Mouse (Mus musculus) hindbrain, embryonic 14.5 days (tissue): ENCODE data around the gene Ankrd10. TPM values are rescaled to one million over a fixed set of nuclear protein-coding genes. Genes with fewer than 3 reads are reported as not detected.

Experiments
- ATAC-seq: fragments of 200-750 bp; cut with Nextera tagmentation; 2 replicates; pipeline ENCODE4 v1.8.0; 2017; ENCODE audit warnings: moderate number of reproducible peaks, mild to moderate bottlenecking, moderate TSS enrichment, moderate library complexity; ENCODE audit not compliant: low FRiP score
- DNase-seq: peaks from one replicate; pipeline ENCODE4 v3.0.0-alpha.2; 2015; ENCODE audit warnings: low spot score
- H3K27ac ChIP-seq: fragments of 300-500 bp; sonication (generic); 2 replicates; pipeline ENCODE4 v1.5.1; 2014; ENCODE audit warnings: mild to moderate bottlenecking, moderate library complexity
- H3K27me3 ChIP-seq: fragments of 300-500 bp; sonication (generic); 2 replicates; pipeline ENCODE4 v1.6.1; 2014; ENCODE audit warnings: mild to moderate bottlenecking, low read length, mixed read lengths; ENCODE audit not compliant: control insufficient read depth, insufficient read depth
- H3K36me3 ChIP-seq: fragments of 300-500 bp; sonication (generic); replicated peaks from 2 replicates; pipeline ENCODE4 v1.6.1; 2014; ENCODE audit not compliant: control insufficient read depth, insufficient read depth
- H3K4me1 ChIP-seq: fragments of 300-500 bp; sonication (generic); replicated peaks from 2 replicates; pipeline ENCODE4 v1.6.1; 2014; ENCODE audit warnings: antibody characterized with exemption, low read length, mixed read lengths; ENCODE audit not compliant: control insufficient read depth, insufficient read depth
- H3K4me2 ChIP-seq: fragments of 300-500 bp; sonication (generic); replicated peaks from 2 replicates; pipeline ENCODE4 v1.6.1; 2014; ENCODE audit warnings: mild to moderate bottlenecking, moderate library complexity
- H3K4me3 ChIP-seq: fragments of 300-500 bp; sonication (generic); replicated peaks from 2 replicates; pipeline ENCODE4 v1.5.1; 2014; ENCODE audit warnings: mild to moderate bottlenecking, low read length
- H3K9ac ChIP-seq: fragments of 300-500 bp; sonication (generic); 2 replicates; pipeline ENCODE4 v1.6.1; 2014
- H3K9me3 ChIP-seq: fragments of 300-500 bp; sonication (generic); 2 replicates; pipeline ENCODE4 v1.6.1; 2016; ENCODE audit warnings: low read length; ENCODE audit not compliant: control insufficient read depth
- WGBS: fragments of 180-500 bp; shearing (Covaris S2); extraction: QIAGEN DNeasy Blood & Tissue Kit; methylation state at CpG from one replicate; pipeline ENCODE4 v1.1.7; 2014; 5-methylcytosine and 5-hydroxymethylcytosine counted together
- polyA plus RNA-seq: library from polyadenylated mRNA; unstranded; fragments of >200 nt; fragmentation: Nextera tagmentation; extraction: Ambion mirVana; gene quantifications from 2 replicates; pipeline ENCODE4 v1.2.1, GENCODE M21; 2014

Ankrd10 gene
- polyA plus RNA-seq, 1 experiment from 2014 or later, result 84.6 TPM

GRCm38 (mm10) chr8:11591837-11592236 lies 43.7 kb downstream of the Ankrd10 start:
- no peaks in the 10 kb centered on the region for H3K4me1 ChIP-seq
- no peaks in the 10 kb centered on the region for H3K27me3 ChIP-seq
- no peak for DNase-seq

DNA sequence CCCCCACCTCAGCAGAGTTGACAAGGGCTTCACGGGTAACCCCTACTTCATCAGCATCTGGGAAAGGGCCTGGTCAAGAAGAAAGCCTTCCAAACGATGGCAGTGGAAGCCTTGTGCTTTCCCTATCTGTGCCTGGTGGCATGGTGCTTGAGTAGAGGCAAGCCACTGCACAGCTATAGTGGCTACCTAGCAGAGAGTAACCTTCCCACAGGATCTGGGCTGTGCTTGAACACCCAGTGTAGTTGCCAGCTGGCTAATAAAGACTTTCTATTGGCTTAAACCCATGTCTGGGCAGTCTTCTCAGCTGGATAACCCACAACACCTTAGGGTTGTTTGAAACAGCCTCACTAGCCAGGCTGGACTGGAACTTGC lies 49.2 kb downstream of the Ankrd10 start:
- H3K4me3 ChIP-seq, result no peak overlapping the region
- WGBS, result 85% methylated on average over 2 of the region's 2 CpGs
- H3K27me3 ChIP-seq, result no peaks in the 10 kb centered on the region
- no peak overlapping the region for H3K27ac ChIP-seq
- no peak overlapping the region for H3K4me2 ChIP-seq
- H3K4me1 ChIP-seq, result no peaks in the 10 kb centered on the region
- no peaks in the 10 kb centered on the region for H3K9me3 ChIP-seq
- no peak for DNase-seq
- H3K36me3 ChIP-seq, result no peaks in the 10 kb centered on the region
- no peak overlapping the region for H3K9ac ChIP-seq
- ATAC-seq, result no peak

More at GRCm38 (mm10) chr8:11591837-11592236, 43.7 kb downstream of the Ankrd10 start:
- no peak for ATAC-seq
- Histone ChIP-seq H3K9ac (no peak overlapping the region), H3K36me3 (no peaks in the 10 kb centered on the region), H3K4me2 (no peak overlapping the region), H3K27ac (no peak overlapping the region), H3K9me3 (no peaks in the 10 kb centered on the region), H3K4me3 (no peak overlapping the region)
- WGBS, result 81% methylated on average over 4 of the region's 4 CpGs

GRCm38 (mm10) chr8:11585513-11586373 lies 49.8 kb downstream of the Ankrd10 start:
- no peak overlapping the region for H3K27ac ChIP-seq
- no peak overlapping the region for H3K9ac ChIP-seq
- ATAC-seq, result no peak
- H3K4me2 ChIP-seq, result no peak overlapping the region
- no peaks in the 10 kb centered on the region for H3K9me3 ChIP-seq
- no peak overlapping the region for H3K4me3 ChIP-seq
- H3K36me3 ChIP-seq, result no peaks in the 10 kb centered on the region
- 89% methylated on average over 21 of the region's 21 CpGs for WGBS
- H3K4me1 ChIP-seq, result no peaks in the 10 kb centered on the region
- no peak for DNase-seq
- H3K27me3 ChIP-seq, result no peaks in the 10 kb centered on the region

DNA sequence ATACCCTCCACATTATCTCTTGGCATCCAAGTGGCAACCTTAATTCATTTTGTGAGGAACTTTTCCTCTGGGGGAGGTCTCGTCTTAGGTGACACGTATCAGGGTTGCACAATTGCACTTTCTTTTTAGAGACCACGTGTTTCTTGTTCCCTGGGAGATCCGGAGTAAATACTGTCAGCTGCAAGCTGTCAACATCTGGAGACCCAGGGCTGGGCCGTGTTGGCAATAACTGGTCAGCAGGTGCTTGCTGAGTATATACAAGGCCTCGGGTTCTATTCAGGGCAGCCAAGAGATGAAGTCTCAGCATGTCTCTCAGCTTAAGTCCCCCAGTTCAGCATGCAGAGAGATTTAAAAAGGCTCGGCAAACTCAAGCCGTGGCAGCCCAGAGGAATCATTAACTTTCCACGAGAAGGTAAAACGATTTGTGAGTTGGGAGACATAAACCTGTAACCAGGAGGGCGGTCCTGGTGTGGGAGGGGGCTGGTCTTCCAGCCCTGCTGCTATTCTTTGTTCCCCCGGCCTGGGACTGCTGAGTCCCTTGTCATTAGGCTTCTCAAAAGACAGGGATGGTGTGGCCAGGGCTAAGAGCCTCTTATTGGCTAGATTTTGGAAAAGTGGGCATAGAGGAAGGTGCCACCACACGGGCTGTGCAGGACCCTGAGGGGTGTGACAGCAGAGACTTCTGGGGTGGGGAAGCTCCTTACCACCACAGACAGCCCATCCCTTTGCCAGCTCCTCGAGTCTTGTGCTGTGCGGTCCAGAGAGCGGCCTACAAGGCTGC lies 59.8 kb downstream of the Ankrd10 start:
- no peaks in the 10 kb centered on the region for H3K4me1 ChIP-seq
- H3K9me3 ChIP-seq, result no peaks in the 10 kb centered on the region
- no peaks in the 10 kb centered on the region for H3K36me3 ChIP-seq
- H3K27me3 ChIP-seq, result no peaks in the 10 kb centered on the region
- 61% methylated on average over 16 of the region's 16 CpGs for WGBS
- H3K9ac ChIP-seq, result no peak overlapping the region
- H3K4me2 ChIP-seq, result no peak overlapping the region
- DNase-seq, result no peak
- no peak overlapping the region for H3K27ac ChIP-seq
- H3K4me3 ChIP-seq, result no peak overlapping the region
- no peak for ATAC-seq

DNA sequence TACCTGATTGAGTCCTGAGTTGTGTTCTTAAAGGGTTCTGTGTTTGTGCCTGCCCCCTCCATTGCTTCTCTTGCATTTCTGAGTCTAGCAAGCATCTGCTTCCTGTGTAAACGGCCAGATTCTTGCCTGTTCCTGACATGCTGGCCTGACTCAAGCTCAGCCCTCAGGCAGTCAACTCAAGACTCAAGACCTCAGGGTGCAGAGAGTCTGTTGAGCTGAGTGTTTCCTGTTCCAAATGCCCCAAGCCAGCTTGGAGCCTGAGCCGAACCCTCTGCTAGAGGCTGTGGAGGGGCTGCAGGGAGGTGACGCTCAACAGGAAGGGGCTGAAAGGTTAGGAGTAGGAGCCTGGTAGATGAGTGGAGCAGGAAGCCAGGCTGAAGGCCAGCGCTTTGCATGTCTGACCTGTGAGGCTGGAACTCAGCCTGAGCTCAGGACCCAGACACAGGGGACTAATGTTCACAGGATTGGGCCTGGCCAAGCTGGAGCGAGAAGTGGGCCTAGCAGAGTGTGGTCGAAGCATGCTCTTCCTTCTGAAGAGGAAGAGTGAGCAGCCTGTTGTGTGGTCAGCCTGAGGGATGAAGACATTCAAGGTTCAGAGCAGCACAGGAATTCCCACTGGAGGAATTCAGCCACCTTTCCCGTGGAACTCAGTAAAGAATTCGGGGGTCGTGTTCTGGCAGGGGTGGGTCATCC lies 60.5 kb downstream of the Ankrd10 start:
- 79% methylated on average over 9 of the region's 9 CpGs for whole genome bisulfite sequencing
- no peak overlapping the region for H3K27ac ChIP-seq
- H3K4me3 ChIP-seq, result no peak overlapping the region
- no peaks in the 10 kb centered on the region for H3K27me3 ChIP-seq
- H3K4me2 ChIP-seq, result no peak overlapping the region
- H3K9me3 ChIP-seq, result no peaks in the 10 kb centered on the region
- H3K36me3 ChIP-seq, result no peaks in the 10 kb centered on the region
- no peaks in the 10 kb centered on the region for H3K4me1 ChIP-seq
- ATAC-seq (no peak), DNase-seq (no peak)
- H3K9ac ChIP-seq, result no peak overlapping the region

- H3K4me2 ChIP-seq, result no peak overlapping the region
- no peak overlapping the region for H3K4me3 ChIP-seq
- H3K4me1 ChIP-seq, result no peaks in the 10 kb centered on the region
- H3K27me3 ChIP-seq, result no peaks in the 10 kb centered on the region
- ATAC-seq, result no peak
- DNase-seq, result no peak
- no peaks in the 10 kb centered on the region; the same call in 1 of the 2 replicates for H3K36me3 ChIP-seq
- H3K9ac ChIP-seq, result no peak overlapping the region
- 76% methylated on average over 6 of the region's 6 CpGs for WGBS
- no peaks in the 10 kb centered on the region for H3K9me3 ChIP-seq
- H3K27ac ChIP-seq, result no peak overlapping the region
Measured at GRCm38 (mm10) chr8:11572428-11572827, 63.1 kb downstream of the Ankrd10 start.

DNA sequence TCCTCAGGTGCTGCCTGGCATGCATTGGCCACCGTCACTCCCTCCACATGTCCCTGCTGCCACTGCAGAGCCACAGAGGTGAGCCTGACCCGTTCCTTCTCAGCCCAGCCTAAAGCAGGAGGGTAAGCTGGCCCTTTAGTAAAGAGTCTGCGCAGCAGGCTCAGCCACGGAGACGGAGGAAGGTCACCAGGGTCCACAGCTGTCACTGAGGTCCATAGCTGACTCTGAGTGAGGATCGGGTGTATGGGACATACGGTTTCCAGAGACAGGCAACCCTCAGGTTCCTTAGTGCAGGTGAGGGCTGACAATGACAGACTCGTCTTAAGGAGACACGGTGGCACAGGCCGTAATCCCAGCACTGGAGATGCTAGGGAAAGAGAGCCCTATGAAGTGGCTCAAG lies 63.6 kb downstream of the Ankrd10 start:
- H3K9ac ChIP-seq, result no peak overlapping the region
- no peaks in the 10 kb centered on the region for H3K9me3 ChIP-seq
- WGBS, result 91% methylated on average over 10 of the region's 10 CpGs
- DNase-seq (no peak), ATAC-seq (no peak)
- H3K4me1 ChIP-seq, result no peaks in the 10 kb centered on the region
- no peaks in the 10 kb centered on the region for H3K27me3 ChIP-seq
- H3K36me3 ChIP-seq, result peaks cover 2% of the 10 kb centered on the region
- H3K4me2 ChIP-seq, result no peak overlapping the region
- no peak overlapping the region for H3K4me3 ChIP-seq
- H3K27ac ChIP-seq, result no peak overlapping the region

GRCm38 (mm10) chr8:11570742-11571141 lies 64.8 kb downstream of the Ankrd10 start:
- ATAC-seq (no peak), DNase-seq (no peak)
- Histone ChIP-seq H3K4me1 (no peaks in the 10 kb centered on the region), H3K27me3 (no peaks in the 10 kb centered on the region), H3K27ac (no peak overlapping the region), H3K4me2 (no peak overlapping the region), H3K9me3 (no peaks in the 10 kb centered on the region), H3K36me3 (peaks cover 5% of the 10 kb centered on the region), H3K9ac (no peak overlapping the region), H3K4me3 (no peak overlapping the region)
- 93% methylated on average over 4 of the region's 4 CpGs for WGBS
